Mouse (Mus musculus) urinary bladder, postnatal 4 days (tissue): ENCODE measurements around the gene Gm826.

Experiments
- DNase-seq, 2 experiments: peaks; one replicate each; pipeline ENCODE4 v3.0.0; 2021 to 2022; ENCODE audit warnings: low spot score in 2 of 2

Gm826 gene

GRCm38 (mm10) chr2:160353581-160353980, 19.6 kb upstream of the Gm826 start:
- DNase-seq = no peak

GRCm38 (mm10) chr2:160351038-160351574, 17.1 kb upstream of the Gm826 start:
- no peak for DNase-seq

- DNase-seq = no peak
Observed at GRCm38 (mm10) chr2:160349578-160349977, 15.6 kb upstream of the Gm826 start.

GRCm38 (mm10) chr2:160348796-160349195, 14.8 kb upstream of the Gm826 start:
- DNase-seq = no peak

GRCm38 (mm10) chr2:160348072-160348604, 14.2 kb upstream of the Gm826 start:
- DNase-seq = no peak

- DNase-seq = no peak
Observed at GRCm38 (mm10) chr2:160345644-160346043, 11.7 kb upstream of the Gm826 start.

GRCm38 (mm10) chr2:160340121-160340520, 6.2 kb upstream of the Gm826 start:
- DNase-seq = no peak

- no peak for DNase-seq
Observed at GRCm38 (mm10) chr2:160339595-160339994, 5.6 kb upstream of the Gm826 start.

- DNase-seq = no peak
Observed at GRCm38 (mm10) chr2:160336053-160336452, 2.1 kb upstream of the Gm826 start.

- DNase-seq = no peak
Observed at GRCm38 (mm10) chr2:160335043-160335442, 1.1 kb upstream of the Gm826 start.

- no peak for DNase-seq
Observed at GRCm38 (mm10) chr2:160332516-160333325, 1.2 kb downstream of the Gm826 start.

- no peak for DNase-seq
Observed at GRCm38 (mm10) chr2:160328886-160329285, 5.1 kb downstream of the Gm826 start.

- DNase-seq = no peak
Observed at GRCm38 (mm10) chr2:160327716-160328115, 6.2 kb downstream of the Gm826 start.

GRCm38 (mm10) chr2:160327167-160327566, 6.8 kb downstream of the Gm826 start:
- no peak for DNase-seq

- DNase-seq = no peak
Observed at GRCm38 (mm10) chr2:160325105-160325644, 8.8 kb downstream of the Gm826 start.

GRCm38 (mm10) chr2:160321829-160322228, 12.1 kb downstream of the Gm826 start:
- no peak for DNase-seq

- no peak for DNase-seq
Observed at GRCm38 (mm10) chr2:160318255-160318654, 15.7 kb downstream of the Gm826 start.

GRCm38 (mm10) chr2:160313595-160314007, 20.4 kb downstream of the Gm826 start:
- no peak for DNase-seq

GRCm38 (mm10) chr2:160305070-160305469, 28.9 kb downstream of the Gm826 start:
- DNase-seq = no peak

- DNase-seq = no peak
Observed at GRCm38 (mm10) chr2:160303992-160304391, 30.0 kb downstream of the Gm826 start.

- no peak for DNase-seq
Observed at GRCm38 (mm10) chr2:160302013-160302412, 31.9 kb downstream of the Gm826 start.

- no peak for DNase-seq
Observed at GRCm38 (mm10) chr2:160298586-160298985, 35.4 kb downstream of the Gm826 start.
